Mouse (Mus musculus) heart, adult 2 months (tissue): Measurements from ENCODE around the gene Nufip1.

ENCODE experiments used
- CTCF ChIP-seq: fragments of 200-600 bp; IDR thresholded peaks from 2 replicates; pipeline ENCODE4 v1.8.1; 2022; ENCODE audit warnings: antibody characterized with exemption, mild to moderate bottlenecking, moderate library complexity
- EP300 ChIP-seq: fragments of 200-500 bp; IDR thresholded peaks from 2 replicates; pipeline ENCODE4 v1.6.1; 2011; ENCODE audit warnings: low read depth, low read length, control low read depth; ENCODE audit not compliant: insufficient read depth
- POLR2A ChIP-seq: fragments of 200-500 bp; IDR thresholded peaks from 2 replicates; pipeline ENCODE4 v1.6.1; 2011; ENCODE audit warnings: mild to moderate bottlenecking, low read depth, low read length, control low read depth; ENCODE audit not compliant: insufficient read depth

DNA sequence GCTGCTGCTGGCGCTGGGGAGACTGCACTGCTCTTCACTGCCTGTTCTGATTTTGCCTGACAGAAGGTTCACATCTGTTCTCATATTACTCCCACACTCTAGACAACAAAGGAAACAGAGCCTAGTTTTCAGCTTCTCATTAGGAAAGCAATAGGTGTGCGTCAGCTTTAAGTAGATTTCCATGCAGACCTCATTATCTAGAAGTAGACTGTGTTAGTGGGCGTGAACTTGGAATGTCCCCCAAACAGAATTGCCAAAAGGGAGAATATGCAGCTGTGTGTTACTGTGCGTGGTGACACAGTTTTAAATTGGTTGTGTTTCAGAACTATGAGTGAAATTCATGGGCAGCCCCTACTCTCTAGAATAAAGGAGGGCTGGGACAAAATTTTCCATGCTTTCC lies 9.8 kb downstream of the Nufip1 start:
- TF ChIP-seq CTCF (no peak), POLR2A (no peak), EP300 (no peak)
